Mouse (Mus musculus) hindbrain, embryonic 13.5 days (tissue): Measurements from ENCODE around the gene Rxfp4. TPM values are rescaled to one million over a fixed set of nuclear protein-coding genes. Genes with fewer than 3 reads are reported as not detected.

Experiments used
- ATAC-seq: fragments of 200-750 bp; cut with Nextera tagmentation; 2 replicates; pipeline ENCODE4 v1.8.0; 2017; ENCODE audit warnings: moderate TSS enrichment; ENCODE audit not compliant: low FRiP score
- H3K27ac ChIP-seq: fragments of 300-500 bp; sonication (generic); 2 replicates; pipeline ENCODE4 v1.5.1; 2015; ENCODE audit warnings: inconsistent platforms, mild to moderate bottlenecking, moderate library complexity
- H3K27me3 ChIP-seq: fragments of 300-500 bp; sonication (generic); 2 replicates; pipeline ENCODE4 v1.6.1; 2015; ENCODE audit warnings: mild to moderate bottlenecking, inconsistent platforms
- H3K36me3 ChIP-seq: fragments of 300-500 bp; sonication (generic); 2 replicates; pipeline ENCODE4 v1.6.1; 2015; ENCODE audit warnings: mild to moderate bottlenecking, inconsistent platforms
- H3K4me1 ChIP-seq: fragments of 300-500 bp; sonication (generic); replicated peaks from 2 replicates; pipeline ENCODE4 v1.6.1; 2015; ENCODE audit warnings: inconsistent platforms
- H3K4me2 ChIP-seq: fragments of 300-500 bp; sonication (generic); 2 replicates; pipeline ENCODE4 v1.6.1; 2015; ENCODE audit warnings: inconsistent platforms, mild to moderate bottlenecking, moderate library complexity
- H3K4me3 ChIP-seq: fragments of 300-500 bp; sonication (generic); 2 replicates; pipeline ENCODE4 v1.5.1; 2015; ENCODE audit warnings: mild to moderate bottlenecking, inconsistent platforms
- H3K9ac ChIP-seq: fragments of 300-500 bp; sonication (generic); 2 replicates; pipeline ENCODE4 v1.6.1; 2015; ENCODE audit warnings: mild to moderate bottlenecking, inconsistent platforms
- H3K9me3 ChIP-seq: fragments of 300-500 bp; sonication (generic); 2 replicates; pipeline ENCODE4 v1.6.1; 2016; ENCODE audit warnings: inconsistent platforms
- WGBS: fragments of 180-500 bp; shearing (Covaris S2); methylation state at CpG from one replicate; pipeline ENCODE4 v1.1.7; 2015; 5-methylcytosine and 5-hydroxymethylcytosine counted together
- polyA plus RNA-seq: library from polyadenylated mRNA; unstranded; fragments of >200 nt; fragmentation: Nextera tagmentation; extraction: Ambion mirVana; gene quantifications from 2 replicates; pipeline ENCODE4 v1.2.1, GENCODE M21; 2015

The Rxfp4 gene
- polyA plus RNA-seq, 1 experiment from 2014 or later, result not detected

GRCm38 (mm10) chr3:88649186-88649585 is 3.8 kb downstream of the Rxfp4 start:
- Histone ChIP-seq H3K9ac (no peak overlapping the region), H3K27ac (no peak overlapping the region), H3K27me3 (no peaks in the 10 kb centered on the region), H3K9me3 (no peaks in the 10 kb centered on the region), H3K4me3 (no peak overlapping the region), H3K4me2 (no peak overlapping the region), H3K4me1 (0 out of 2 replicates have a peak, but pooled peaks cover 6% of the 10 kb centered on the region), H3K36me3 (peaks cover 47% of the 10 kb centered on the region)
- ATAC-seq, result no peak
- WGBS, result 82% methylated on average over 10 of the region's 10 CpGs

GRCm38 (mm10) chr3:88648452-88649168 is 4.3 kb downstream of the Rxfp4 start:
- H3K27me3 ChIP-seq, result no peaks in the 10 kb centered on the region
- no peak overlapping the region for H3K9ac ChIP-seq
- 86% methylated on average over 12 of the region's 12 CpGs for WGBS
- H3K36me3 ChIP-seq, result peaks cover 53% of the 10 kb centered on the region
- no peak overlapping the region for H3K4me3 ChIP-seq
- 0 out of 2 replicates have a peak, but pooled peaks cover 6% of the 10 kb centered on the region for H3K4me1 ChIP-seq
- peak overlapping the region; percentile 52; the same call in 1 of the 2 replicates for H3K27ac ChIP-seq
- no peak for ATAC-seq
- no peak overlapping the region for H3K4me2 ChIP-seq
- no peaks in the 10 kb centered on the region for H3K9me3 ChIP-seq

- Histone ChIP-seq H3K4me2 (no peak overlapping the region), H3K36me3 (peaks cover 60% of the 10 kb centered on the region), H3K4me1 (0 out of 2 replicates have a peak, but pooled peaks cover 6% of the 10 kb centered on the region), H3K27ac (peak overlapping the region; percentile 52; the same call in 1 of the 2 replicates), H3K27me3 (no peaks in the 10 kb centered on the region), H3K9ac (no peak overlapping the region), H3K4me3 (no peak overlapping the region), H3K9me3 (no peaks in the 10 kb centered on the region)
- no peak for ATAC-seq
- 85% methylated on average over 14 of the region's 14 CpGs for WGBS
These were observed 5.0 kb downstream of the Rxfp4 start for GRCm38 (mm10) chr3:88647779-88648413.

- Histone ChIP-seq H3K4me2 (no peak overlapping the region), H3K4me3 (no peak overlapping the region), H3K9me3 (no peaks in the 10 kb centered on the region), H3K27me3 (no peaks in the 10 kb centered on the region), H3K4me1 (0 out of 2 replicates have a peak, but pooled peaks cover 4% of the 10 kb centered on the region), H3K27ac (no peak overlapping the region; the same call in 1 of the 2 replicates), H3K9ac (no peak overlapping the region), H3K36me3 (peaks cover 69% of the 10 kb centered on the region)
- no peak for ATAC-seq
- 84% methylated on average over 3 of the region's 3 CpGs for WGBS
These were observed 5.9 kb downstream of the Rxfp4 start for GRCm38 (mm10) chr3:88647076-88647475.

GRCm38 (mm10) chr3:88646426-88646995 is 6.4 kb downstream of the Rxfp4 start:
- no peaks in the 10 kb centered on the region for H3K27me3 ChIP-seq
- H3K9me3 ChIP-seq, result no peaks in the 10 kb centered on the region
- H3K4me1 ChIP-seq, result no peaks in the 10 kb centered on the region
- H3K9ac ChIP-seq, result no peak overlapping the region
- H3K27ac ChIP-seq, result no peak overlapping the region
- WGBS, result 89% methylated on average over 6 of the region's 6 CpGs
- no peak overlapping the region for H3K4me2 ChIP-seq
- no peak overlapping the region for H3K4me3 ChIP-seq
- peaks cover 74% of the 10 kb centered on the region for H3K36me3 ChIP-seq
- no peak for ATAC-seq

- Histone ChIP-seq H3K9ac (no peak overlapping the region), H3K27ac (no peak overlapping the region), H3K4me3 (no peak overlapping the region), H3K27me3 (no peaks in the 10 kb centered on the region), H3K36me3 (peaks cover 79% of the 10 kb centered on the region), H3K9me3 (no peaks in the 10 kb centered on the region), H3K4me2 (no peak overlapping the region), H3K4me1 (no peaks in the 10 kb centered on the region)
- no peak for ATAC-seq
- WGBS, result 96% methylated on average over 12 of the region's 12 CpGs
These were observed 7.0 kb downstream of the Rxfp4 start for GRCm38 (mm10) chr3:88645937-88646336.

- ATAC-seq, result no peak
These were observed 9.9 kb downstream of the Rxfp4 start for GRCm38 (mm10) chr3:88643078-88643477.

GRCm38 (mm10) chr3:88640676-88641075 is 12.3 kb downstream of the Rxfp4 start:
- H3K4me3 ChIP-seq, result no peak overlapping the region
- WGBS, result 78% methylated on average over 1 of the region's 1 CpGs
- no peaks in the 10 kb centered on the region for H3K9me3 ChIP-seq
- no peak for ATAC-seq
- no peak overlapping the region for H3K4me2 ChIP-seq
- H3K27ac ChIP-seq, result no peak overlapping the region
- H3K27me3 ChIP-seq, result no peaks in the 10 kb centered on the region
- H3K9ac ChIP-seq, result no peak overlapping the region
- H3K4me1 ChIP-seq, result no peaks in the 10 kb centered on the region
- H3K36me3 ChIP-seq, result peaks cover 95% of the 10 kb centered on the region

More at GRCm38 (mm10) chr3:88643078-88643477, 9.9 kb downstream of the Rxfp4 start:
- Histone ChIP-seq H3K27me3 (no peaks in the 10 kb centered on the region), H3K9ac (no peak overlapping the region), H3K4me3 (no peak overlapping the region), H3K36me3 (peaks cover 96% of the 10 kb centered on the region), H3K4me2 (no peak overlapping the region), H3K27ac (no peak overlapping the region), H3K9me3 (no peaks in the 10 kb centered on the region), H3K4me1 (no peaks in the 10 kb centered on the region)
- 76% methylated on average over 5 of the region's 5 CpGs for WGBS

- H3K9ac ChIP-seq, result no peak overlapping the region
- no peak overlapping the region for H3K27ac ChIP-seq
- no peaks in the 10 kb centered on the region for H3K9me3 ChIP-seq
- ATAC-seq, result no peak
- H3K36me3 ChIP-seq, result peaks cover 96% of the 10 kb centered on the region
- H3K4me3 ChIP-seq, result no peak overlapping the region
- 96% methylated on average over 12 of the region's 12 CpGs for WGBS
- H3K4me2 ChIP-seq, result no peak overlapping the region
- H3K4me1 ChIP-seq, result no peaks in the 10 kb centered on the region
- H3K27me3 ChIP-seq, result no peaks in the 10 kb centered on the region
These were observed 13.7 kb downstream of the Rxfp4 start for GRCm38 (mm10) chr3:88639239-88639638.

- Histone ChIP-seq H3K27me3 (no peaks in the 10 kb centered on the region), H3K9ac (no peak overlapping the region), H3K4me2 (no peak overlapping the region), H3K27ac (no peak overlapping the region), H3K36me3 (peaks cover 96% of the 10 kb centered on the region), H3K4me1 (no peaks in the 10 kb centered on the region), H3K9me3 (no peaks in the 10 kb centered on the region), H3K4me3 (no peak overlapping the region)
- ATAC-seq, result no peak
- 96% methylated on average over 5 of the region's 5 CpGs for WGBS
These were observed 15.8 kb downstream of the Rxfp4 start for GRCm38 (mm10) chr3:88637134-88637533.

GRCm38 (mm10) chr3:88636555-88636986 is 16.4 kb downstream of the Rxfp4 start:
- H3K27me3 ChIP-seq, result no peaks in the 10 kb centered on the region
- no peak overlapping the region for H3K4me3 ChIP-seq
- no peak for ATAC-seq
- H3K4me2 ChIP-seq, result no peak overlapping the region
- H3K27ac ChIP-seq, result no peak overlapping the region
- peaks cover 96% of the 10 kb centered on the region for H3K36me3 ChIP-seq
- no peaks in the 10 kb centered on the region for H3K9me3 ChIP-seq
- 94% methylated on average over 8 of the region's 8 CpGs for WGBS
- H3K9ac ChIP-seq, result no peak overlapping the region
- no peaks in the 10 kb centered on the region for H3K4me1 ChIP-seq

- Histone ChIP-seq H3K4me3 (no peak overlapping the region), H3K36me3 (peaks cover 97% of the 10 kb centered on the region), H3K27me3 (no peaks in the 10 kb centered on the region), H3K9me3 (no peaks in the 10 kb centered on the region), H3K4me2 (no peak overlapping the region), H3K27ac (no peak overlapping the region), H3K9ac (no peak overlapping the region), H3K4me1 (peaks cover 5% of the 10 kb centered on the region; the same call in 1 of the 2 replicates)
- 93% methylated on average over 19 of the region's 19 CpGs for WGBS
- ATAC-seq, result no peak
These were observed 17.3 kb downstream of the Rxfp4 start for GRCm38 (mm10) chr3:88635506-88636275.
